Mouse (Mus musculus) heart, postnatal 25 days (tissue): ENCODE measurements around the gene Kcnq1. TPM values are rescaled to one million over a fixed set of nuclear protein-coding genes. Genes with fewer than 3 reads are reported as not detected.

ENCODE experiments used
- DNase-seq: peaks from one replicate; pipeline ENCODE4 v3.0.0; 2022; ENCODE audit warnings: low spot score
- intact Hi-C: fragments of 180-260 bp; cut with DNase I; formaldehyde crosslinking; loops from one replicate; pipeline ENCODE4 v1.15.1; 2025
- total RNA-seq, 2 experiments: library from RNA; stranded (reverse); gene quantifications; 2 replicates each; pipeline ENCODE4 v1.2.3; 2021

Kcnq1 gene
- total RNA-seq, 2 experiments from 2014 or later, result 37.4 to 37.7 TPM

DNA sequence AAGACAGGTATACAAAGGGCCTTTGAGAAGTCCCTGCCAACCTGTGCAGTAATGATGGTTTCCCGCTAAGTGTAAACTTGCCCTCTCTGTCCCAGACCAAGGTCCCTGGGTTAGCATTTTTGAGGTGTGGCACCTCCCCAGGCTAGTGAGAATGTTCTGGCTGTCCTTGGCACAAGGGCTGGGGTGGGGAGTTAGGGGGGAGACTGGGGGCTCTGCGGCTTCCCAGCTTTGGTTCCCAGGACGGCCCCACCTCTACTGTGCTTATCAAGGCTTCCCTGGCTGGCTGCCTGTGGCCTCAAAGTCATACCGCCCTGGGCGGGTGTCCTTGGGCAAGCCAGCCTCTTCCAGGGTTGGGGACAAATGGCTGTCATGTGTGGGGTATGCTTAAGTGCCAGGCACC is 16.0 kb downstream of the Kcnq1 start:
- intact Hi-C loops, result no loop called here
- peak; percentile 42 for DNase-seq

DNA sequence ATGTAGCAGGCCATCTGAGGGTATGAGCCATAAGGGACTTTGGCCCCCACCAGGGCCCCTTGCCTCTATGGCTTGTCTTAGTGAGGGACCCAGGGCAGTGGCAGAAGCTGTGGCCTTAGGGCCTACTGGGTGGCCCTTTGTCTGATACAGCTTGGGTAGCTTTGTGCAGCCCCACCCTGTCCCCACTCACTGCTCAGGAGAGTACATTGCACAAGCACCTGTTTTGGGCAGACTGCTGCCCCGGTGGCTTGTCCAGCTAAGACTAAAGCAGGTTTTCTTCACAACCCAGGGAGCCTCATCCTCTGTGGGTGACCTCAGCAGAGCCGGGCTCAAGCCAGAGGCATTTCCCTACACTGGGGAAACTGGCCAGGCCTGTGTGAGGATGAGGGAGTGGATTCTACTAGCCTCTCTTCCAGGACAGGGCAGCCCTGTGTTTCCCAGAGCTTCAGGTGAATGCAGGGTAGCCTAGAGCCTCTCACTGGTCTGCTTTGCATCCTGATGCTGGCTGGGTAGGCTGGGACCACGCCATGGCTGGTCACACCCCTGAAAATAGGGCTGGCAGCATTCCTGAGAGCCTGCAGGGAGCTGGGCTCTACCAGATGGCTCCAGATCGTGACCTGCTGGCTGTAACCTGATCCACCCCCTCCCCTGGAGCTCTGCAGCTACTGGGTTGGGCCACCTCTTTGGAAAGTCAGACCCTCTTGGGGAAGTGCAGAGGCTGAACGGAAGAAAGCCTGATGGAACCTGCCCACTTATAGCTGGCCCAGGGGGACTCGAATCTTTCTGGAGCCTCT is 17.9 kb downstream of the Kcnq1 start:
- intact Hi-C loops, result no loop called here
- peak; percentile 49 for DNase-seq

DNA sequence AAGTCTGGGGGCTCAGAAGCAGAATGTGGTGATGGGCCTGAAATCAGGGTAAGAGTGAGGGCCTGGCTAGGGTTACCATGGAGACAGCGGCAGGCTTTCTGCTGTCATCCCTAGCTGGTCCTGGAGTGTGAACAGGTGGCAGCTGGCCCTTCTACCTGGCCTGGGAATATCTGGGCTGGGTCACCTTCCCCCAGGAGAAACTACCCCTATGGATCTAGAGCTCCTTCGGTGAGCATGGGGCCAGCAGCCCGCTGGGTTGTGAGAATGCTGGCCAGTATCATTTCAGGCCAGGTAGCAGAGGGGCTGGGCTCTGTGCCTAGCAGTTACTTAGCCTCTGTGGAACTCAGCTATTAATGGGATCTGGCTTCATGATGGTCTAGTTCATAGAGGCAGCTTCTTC is 18.7 kb downstream of the Kcnq1 start:
- intact Hi-C loops, result no loop called here

DNA sequence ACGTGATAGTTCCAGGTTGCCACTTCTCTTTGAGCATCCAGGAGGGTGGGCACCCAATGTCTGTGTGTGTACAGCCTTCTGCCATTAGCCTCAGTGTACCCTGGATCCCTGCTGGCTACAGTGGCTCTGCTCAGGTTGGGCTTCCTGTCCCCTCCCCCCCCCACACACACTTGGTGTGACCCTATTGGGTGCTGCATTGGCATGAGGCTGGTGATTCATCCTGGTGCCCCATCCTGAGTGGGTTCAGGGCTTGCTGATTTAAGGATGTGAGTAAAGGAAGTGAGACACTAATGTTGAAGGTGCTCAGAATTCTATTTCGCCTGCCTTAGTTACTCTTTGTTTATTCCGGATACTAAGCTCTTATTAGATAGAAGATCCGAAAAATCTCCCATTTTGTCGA is 26.7 kb downstream of the Kcnq1 start:
- no peak for DNase-seq
- intact Hi-C loops, result no loop called here

More for the DNA sequence above, 18.7 kb downstream of the Kcnq1 start:
- no peak for DNase-seq

DNA sequence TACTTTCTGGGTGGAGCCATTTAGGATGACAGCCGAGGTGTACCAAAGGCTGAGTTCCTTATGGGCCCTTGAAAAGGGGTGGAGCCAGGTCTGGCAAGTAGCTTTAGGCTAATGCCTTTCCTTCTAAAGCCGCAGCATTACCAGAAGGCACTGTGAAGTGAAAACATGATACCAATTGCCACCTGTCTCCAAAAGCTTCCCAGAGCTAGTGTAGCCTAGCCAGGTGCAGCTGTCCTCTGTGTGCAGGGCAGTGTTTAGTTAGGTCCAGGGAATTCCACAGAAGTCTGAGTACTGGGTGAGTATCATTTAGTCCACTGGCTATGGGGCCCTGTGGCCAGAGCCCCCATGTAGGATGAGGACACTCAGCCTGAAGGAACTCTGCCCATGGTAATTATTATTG is 30.0 kb downstream of the Kcnq1 start:
- DNase-seq, result no peak
- intact Hi-C loops, result loop anchor here (5.0 kb wide), 1 partner anchor 129 kb away; the partner anchor contains the start of gene Tspan32

DNA sequence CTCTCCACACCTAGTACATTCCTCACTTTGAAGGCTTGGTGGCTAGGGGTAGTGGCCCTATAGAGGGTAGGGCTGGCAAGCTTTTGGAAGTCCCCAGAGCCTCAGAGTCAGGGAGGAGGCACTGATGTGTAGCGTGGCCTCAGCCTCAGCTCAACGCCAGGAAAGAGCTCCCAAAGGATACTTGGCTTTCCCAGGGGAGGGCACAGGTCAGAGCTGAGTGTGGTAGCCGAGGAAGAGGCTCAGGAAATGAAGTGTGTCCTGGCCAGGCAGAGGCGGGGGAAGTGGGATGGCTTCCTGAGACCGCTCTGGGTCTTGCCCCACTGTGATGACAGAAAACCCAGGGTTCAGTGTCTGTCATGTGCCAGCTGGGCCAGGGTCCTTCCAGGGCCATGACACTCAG is 30.4 kb downstream of the Kcnq1 start:
- no peak for DNase-seq
- intact Hi-C loops, result loop anchor here (5.0 kb wide), 1 partner anchor 129 kb away; the partner anchor contains the start of gene Tspan32

DNA sequence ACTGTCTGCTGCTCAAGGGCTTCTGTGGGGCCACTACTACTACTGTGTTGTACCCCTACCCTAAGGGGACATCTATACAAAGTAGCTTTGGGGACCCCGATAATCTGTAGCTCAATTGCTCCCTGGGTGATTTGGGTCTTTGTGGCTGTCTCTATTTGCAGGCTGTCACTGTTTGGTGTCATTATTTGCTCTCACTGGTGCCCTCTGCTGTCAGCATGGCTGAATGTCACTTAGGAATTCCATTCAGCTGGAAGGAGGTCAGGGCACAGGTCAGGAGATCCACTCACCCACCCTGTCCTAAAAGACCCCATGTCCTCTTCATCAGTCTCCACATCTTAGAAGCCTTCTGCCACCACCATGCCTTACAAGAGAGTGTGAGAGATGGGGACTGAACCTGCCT is 32.6 kb downstream of the Kcnq1 start:
- DNase-seq, result no peak
- intact Hi-C loops, result loop anchor here (1.0 to 5.0 kb wide), 2 partner anchors 43 to 131 kb away; partner anchors contain the start of gene Tspan32

DNA sequence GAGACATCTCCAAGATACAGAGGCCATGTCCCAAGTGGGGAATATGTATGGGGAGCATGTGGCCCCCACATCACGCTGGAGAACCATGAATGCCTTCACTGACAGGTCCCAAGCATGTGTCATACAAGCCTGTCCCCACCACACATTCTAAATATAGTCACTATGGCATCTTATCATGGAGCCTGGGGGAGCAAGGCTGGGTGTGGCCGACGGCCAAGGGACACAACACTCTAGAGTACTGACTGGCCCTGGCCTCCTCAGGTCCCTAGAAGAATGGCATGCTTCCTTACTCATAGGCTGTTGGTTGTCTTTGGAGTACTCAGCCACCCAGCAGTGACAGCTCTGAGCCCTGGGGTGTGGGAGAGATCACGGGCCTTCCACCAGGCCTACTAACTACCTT is 33.8 kb downstream of the Kcnq1 start:
- intact Hi-C loops, result loop anchor here (5.0 kb wide), 1 partner anchor 133 kb away; the partner anchor contains the start of gene Tspan32

DNA sequence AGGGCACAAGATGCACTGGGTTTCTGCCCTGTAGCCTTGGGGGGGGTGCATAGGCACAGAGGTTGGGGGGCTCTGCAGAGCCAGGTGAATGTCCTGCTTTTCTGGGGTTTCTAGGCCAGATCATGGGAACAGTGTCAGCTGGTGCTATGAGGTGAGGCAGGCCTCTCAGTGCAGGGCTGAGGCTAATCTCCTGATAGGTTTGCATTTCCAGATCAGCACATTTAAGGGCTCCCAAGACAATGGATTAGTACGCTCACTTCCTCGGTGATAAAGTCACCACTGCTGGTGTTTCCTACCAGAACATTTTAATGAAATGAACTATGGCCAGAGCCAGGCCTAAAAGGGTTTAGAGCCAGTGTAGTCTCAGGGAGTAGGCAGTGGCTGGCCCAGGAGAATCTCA is 36.5 kb downstream of the Kcnq1 start:
- intact Hi-C loops, result no loop called here
- no peak for DNase-seq

More for the DNA sequence above, 33.8 kb downstream of the Kcnq1 start:
- peak; percentile 34 for DNase-seq

DNA sequence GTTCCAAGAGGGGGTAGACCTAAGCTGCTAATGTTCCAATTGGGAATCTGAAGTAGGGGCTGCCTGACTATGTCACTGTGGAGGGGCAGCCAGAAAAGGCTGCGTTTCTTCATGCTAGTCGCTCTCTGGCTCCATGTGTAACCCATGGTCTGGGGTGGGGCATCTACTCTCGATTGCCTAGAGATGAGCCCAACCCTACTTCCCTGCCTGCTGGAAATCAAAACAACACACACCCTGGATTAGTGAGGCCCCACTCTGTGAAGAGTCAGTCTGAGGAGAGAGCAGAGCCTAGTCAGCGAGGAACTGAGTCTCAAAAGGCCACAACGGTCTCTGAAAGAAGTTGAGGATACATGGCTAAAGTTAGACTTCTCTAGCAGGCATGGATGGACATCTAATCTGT is 40.9 kb downstream of the Kcnq1 start:
- no peak for DNase-seq
- intact Hi-C loops, result no loop called here

DNA sequence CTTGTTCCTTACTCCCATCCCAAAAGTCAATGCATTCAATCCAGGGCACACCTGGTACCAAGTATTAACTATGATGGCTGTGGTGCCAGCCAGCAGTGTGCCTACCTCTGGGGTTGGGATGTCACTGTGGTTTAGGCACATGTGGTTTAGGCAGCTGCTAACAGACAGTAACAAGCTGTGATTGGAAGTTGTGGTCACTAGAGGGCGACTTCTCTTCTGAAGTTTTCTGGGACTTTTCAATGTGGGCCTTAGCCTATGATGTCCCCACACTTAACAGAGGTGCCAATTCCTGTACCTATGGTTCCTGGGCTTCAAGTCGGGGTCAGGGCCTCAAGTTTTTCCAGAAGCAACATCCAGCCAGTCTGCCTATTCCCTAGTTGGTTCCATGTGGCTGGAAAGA is 45.0 kb downstream of the Kcnq1 start:
- intact Hi-C loops, result no loop called here
- no peak for DNase-seq

DNA sequence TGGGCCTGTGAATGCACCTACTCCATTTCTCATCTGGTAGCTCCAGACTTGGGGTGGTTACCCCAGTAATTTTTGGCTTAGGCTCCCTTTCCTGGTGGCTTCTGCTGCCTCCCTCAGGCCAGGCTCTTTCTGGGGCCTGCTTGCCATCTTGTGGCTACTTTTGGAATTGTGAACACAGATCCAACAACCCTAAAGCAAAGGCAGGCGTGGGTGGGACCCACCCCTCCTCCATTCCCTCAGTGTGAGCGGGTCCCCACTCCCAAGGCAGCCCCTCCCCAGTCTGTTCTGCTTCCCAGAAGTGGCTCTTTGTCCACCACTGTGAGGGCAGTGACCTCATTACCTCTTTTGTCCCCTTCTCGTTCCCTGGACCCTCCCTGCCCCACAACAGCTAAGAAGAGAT is 46.2 kb downstream of the Kcnq1 start:
- intact Hi-C loops, result loop anchor here (2.0 kb wide), 1 partner anchor 58 kb away; the partner anchor contains the start of gene Trpm5
- no peak for DNase-seq

DNA sequence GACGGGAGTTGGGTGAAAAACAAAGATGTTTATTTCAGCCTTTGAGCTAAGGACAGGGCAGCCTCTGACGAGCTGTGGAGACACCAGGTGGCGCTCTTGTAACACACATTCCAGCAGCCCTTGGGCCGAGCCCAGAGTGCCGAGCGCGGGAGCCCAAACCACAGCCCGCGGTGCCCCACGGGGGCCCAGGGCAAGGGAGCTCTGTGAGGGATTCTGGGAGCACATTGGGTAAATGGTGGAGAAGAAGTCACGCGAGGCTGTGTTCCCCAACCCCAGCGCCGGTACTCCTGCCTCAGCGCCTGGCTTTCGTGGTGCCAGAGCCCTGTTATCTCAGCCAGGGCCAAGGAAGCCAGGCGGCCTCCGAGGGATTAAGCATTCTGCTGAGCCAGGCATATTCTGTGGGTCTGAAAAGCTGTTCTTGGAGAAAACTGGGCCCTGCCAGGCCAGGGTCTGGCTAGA is 47.8 kb downstream of the Kcnq1 start:
- intact Hi-C loops, result loop anchor here (1.0 to 2.0 kb wide), 3 partner anchors 27 to 312 kb away; partner anchors contain the start of gene Trpm5
- DNase-seq, result peak; percentile 67

DNA sequence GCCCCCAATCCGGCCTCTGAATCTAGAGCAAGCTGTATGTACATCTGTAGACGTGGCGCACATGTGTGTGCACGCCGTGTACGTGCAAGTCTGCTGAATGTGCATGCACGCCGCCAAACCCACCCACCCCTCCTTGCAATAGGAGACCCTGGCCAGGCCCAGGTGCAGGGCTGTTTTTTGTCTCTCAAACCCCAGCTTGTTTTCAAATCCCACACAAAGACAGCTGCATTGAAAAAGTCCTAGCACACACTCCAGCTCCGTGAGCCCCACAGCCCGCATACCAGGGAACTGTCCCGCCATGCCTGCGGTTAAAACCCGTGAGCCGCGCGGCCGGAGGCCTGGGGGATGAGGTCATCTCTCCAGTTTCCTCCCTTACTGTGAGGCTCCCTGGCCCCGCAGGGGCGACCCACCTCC is 48.3 kb downstream of the Kcnq1 start:
- intact Hi-C loops, result loop anchor here (2.0 kb wide), 1 partner anchor 26 kb away; no protein-coding TSS in a partner anchor
- no peak for DNase-seq

DNA sequence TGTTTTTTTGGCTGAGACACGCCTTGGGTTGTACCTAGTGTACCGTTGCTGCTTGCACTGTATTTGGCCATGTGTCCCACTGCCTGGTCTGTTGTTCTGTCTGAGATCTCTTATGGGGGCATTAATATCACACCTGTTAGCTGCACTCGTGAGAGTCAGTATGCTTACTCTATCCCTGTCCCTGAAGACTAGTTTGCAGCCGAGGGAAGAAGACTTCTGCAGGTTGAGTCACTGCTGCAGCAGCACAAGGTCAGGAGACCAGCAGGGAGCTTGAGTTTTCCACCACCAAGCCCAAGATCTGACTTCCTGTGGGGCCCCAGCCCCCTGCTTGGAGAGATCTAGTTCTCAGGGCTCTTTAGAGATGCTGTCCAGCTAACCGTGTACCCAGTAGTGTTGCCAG is 49.1 kb downstream of the Kcnq1 start:
- intact Hi-C loops, result loop anchor here (2.0 kb wide), 1 partner anchor 26 kb away; no protein-coding TSS in a partner anchor
- DNase-seq, result no peak

DNA sequence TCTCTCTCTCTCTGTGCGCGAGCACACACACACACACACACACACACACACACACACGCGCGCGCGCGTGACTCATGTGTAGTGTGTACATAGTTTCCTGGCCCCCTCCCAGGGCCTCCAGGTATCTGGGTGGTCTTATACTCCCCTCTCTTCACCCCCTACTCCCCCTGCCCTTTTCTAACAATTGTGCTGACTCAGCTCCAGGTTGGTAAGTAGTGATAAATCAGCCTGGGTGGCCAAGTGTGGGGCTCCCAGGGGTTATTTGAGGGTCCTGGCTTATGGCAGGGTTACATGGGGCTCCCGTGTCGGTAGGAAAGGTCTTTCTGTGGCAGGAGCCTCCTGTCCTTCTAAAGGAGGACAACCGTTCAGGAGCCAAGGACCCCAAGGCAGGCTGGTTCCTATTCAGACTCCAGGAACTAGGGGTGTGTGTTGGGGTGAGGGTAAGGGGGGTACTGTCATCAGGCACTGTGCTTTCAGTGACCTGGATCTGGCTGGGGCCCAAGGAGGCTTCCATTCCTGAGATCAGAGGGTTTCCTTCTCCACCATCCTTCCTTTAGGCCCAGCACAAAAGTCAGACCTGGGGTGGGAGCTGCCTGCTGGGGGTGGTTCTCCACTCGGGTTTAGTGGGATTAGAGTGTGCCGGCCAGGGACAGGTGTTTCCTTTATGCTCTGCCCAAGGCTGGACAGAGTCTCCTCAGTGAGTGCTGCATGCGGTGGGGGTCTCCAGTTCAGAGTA is 52.7 kb downstream of the Kcnq1 start:
- no peak for DNase-seq
- intact Hi-C loops, result no loop called here

DNA sequence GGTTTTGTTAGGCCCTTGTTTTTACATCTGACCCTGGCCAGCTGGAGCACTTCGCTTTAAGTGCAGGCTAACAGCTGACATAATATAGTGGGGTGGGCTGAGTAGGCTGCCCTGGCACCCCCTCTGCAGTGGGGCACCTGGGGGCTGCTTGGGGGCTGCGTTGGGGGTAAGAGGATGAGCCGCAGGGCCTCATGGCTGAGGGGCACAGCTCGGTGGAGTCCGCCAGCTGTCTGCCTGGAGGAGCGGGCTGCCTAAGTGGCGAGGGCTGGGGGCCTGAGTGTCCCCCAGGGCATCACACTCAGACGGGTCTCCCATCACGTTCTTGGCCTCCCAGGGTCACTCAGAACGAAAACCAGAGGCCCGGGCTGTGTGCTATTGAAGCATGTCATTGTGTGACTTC is 53.3 kb downstream of the Kcnq1 start:
- intact Hi-C loops, result no loop called here
- DNase-seq, result no peak

DNA sequence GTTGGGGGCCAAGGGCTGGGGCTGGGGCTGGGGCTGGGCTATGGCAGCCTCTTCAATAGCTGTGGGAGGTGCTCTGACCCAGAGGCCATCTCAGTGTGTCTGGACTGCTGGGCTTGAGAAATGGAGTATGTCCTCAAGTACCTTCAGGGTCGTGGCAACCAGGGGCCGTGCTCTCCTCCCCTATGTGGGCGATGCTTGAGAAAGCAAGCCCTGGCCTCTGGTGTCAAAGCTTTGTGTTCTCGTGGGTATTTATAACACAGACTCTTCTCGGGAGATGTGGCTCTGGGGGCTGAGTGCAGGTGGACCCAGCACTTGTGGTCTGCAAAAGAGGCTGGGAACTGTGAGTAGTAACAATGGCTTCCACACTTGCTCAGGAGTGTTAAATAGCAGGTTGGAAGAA is 53.9 kb downstream of the Kcnq1 start:
- DNase-seq, result no peak
- intact Hi-C loops, result no loop called here

DNA sequence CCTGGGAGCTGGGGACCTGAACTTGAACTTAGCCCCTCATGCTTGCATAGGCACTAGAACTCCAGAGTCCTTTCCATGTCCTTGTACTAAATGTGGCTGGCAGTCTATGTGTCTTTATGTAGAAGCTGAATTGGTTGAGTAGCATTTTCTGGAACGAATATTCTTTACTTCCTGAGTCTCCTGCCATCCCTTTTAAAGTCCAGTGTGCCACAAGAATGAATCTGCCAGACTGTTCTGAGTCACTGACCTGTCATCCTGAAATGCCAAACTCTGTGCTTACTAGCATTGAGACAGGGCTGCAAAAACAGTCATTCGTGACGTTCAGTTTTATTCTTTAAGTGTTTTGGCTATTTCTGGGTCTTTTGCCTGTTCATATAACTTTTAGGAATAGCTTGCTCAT is 55.9 kb downstream of the Kcnq1 start:
- no peak for DNase-seq
- intact Hi-C loops, result no loop called here

DNA sequence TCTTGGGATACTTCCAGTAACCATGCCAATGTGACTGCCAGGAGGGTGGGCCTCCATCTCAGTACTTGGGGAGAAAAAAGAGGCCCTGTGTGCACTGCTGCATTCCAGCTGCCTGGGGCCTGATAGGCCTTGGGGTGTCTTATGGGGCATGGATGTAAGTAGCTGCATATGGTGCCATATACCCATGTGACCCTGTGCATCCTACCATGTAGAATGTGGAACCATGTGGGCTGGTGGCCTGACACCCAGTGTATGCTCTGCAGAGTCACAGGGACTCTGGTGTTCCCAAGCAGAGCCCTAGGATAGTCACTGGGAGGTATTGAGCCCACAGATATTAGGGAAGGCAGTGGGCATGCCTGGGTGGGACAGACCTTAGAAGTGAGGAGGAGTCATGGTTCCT is 57.9 kb downstream of the Kcnq1 start:
- intact Hi-C loops, result no loop called here
- no peak for DNase-seq
